Mouse (Mus musculus) intestine, embryonic 16.5 days (tissue): ENCODE measurements around the gene Vasn. TPM values are rescaled to one million over a fixed set of nuclear protein-coding genes. Genes with fewer than 3 reads are reported as not detected.

Experiments
- ATAC-seq: fragments of 200-750 bp; cut with Nextera tagmentation; 2 replicates; pipeline ENCODE4 v1.8.0; 2017; ENCODE audit warnings: moderate TSS enrichment, moderate library complexity
- H3K27ac ChIP-seq: fragments of 300-500 bp; sonication (generic); 2 replicates; pipeline ENCODE4 v1.5.1; 2014; ENCODE audit warnings: mild to moderate bottlenecking, low read length
- H3K27me3 ChIP-seq: fragments of 300-500 bp; sonication (generic); replicated peaks from 2 replicates; pipeline ENCODE4 v1.6.1; 2014; ENCODE audit warnings: low read length, control low read depth, mixed read lengths; ENCODE audit not compliant: control insufficient read depth, insufficient read depth
- H3K36me3 ChIP-seq: fragments of 300-500 bp; sonication (generic); 2 replicates; pipeline ENCODE4 v1.6.1; 2014; ENCODE audit warnings: low read length, control low read depth; ENCODE audit not compliant: control insufficient read depth, insufficient read depth
- H3K4me1 ChIP-seq: fragments of 300-500 bp; sonication (generic); 2 replicates; pipeline ENCODE4 v1.6.1; 2014; ENCODE audit warnings: low read length, control low read depth, mixed read lengths; ENCODE audit not compliant: control insufficient read depth, insufficient read depth
- H3K4me2 ChIP-seq: fragments of 300-500 bp; sonication (generic); 2 replicates; pipeline ENCODE4 v1.6.1; 2014; ENCODE audit warnings: low read depth, low read length, control low read depth
- H3K4me3 ChIP-seq: fragments of 300-500 bp; sonication (generic); 2 replicates; pipeline ENCODE4 v1.5.1; 2014; ENCODE audit warnings: mild to moderate bottlenecking, low read length
- H3K9ac ChIP-seq: fragments of 300-500 bp; sonication (generic); 2 replicates; pipeline ENCODE4 v1.6.1; 2014; ENCODE audit warnings: low read depth, low read length
- H3K9me3 ChIP-seq: fragments of 300-500 bp; sonication (generic); 2 replicates; pipeline ENCODE4 v1.6.1; 2016; ENCODE audit warnings: low read length, control low read depth; ENCODE audit not compliant: control insufficient read depth
- WGBS: fragments of 180-500 bp; shearing (Covaris S2); extraction: QIAGEN DNeasy Blood & Tissue Kit; methylation state at CpG from one replicate; pipeline ENCODE4 v1.1.7; 2014; 5-methylcytosine and 5-hydroxymethylcytosine counted together
- polyA plus RNA-seq: library from polyadenylated mRNA; unstranded; fragments of >200 nt; fragmentation: Nextera tagmentation; extraction: Ambion mirVana; gene quantifications from 2 replicates; pipeline ENCODE4 v1.2.1, GENCODE M21; 2015

Vasn gene
- polyA plus RNA-seq, 1 experiment from 2014 or later: 13.5 TPM

GRCm38 (mm10) chr16:4616829-4617228, 22.9 kb upstream of the Vasn start:
- peaks cover 19% of the 10 kb centered on the region for H3K36me3 ChIP-seq
- no peak overlapping the region for H3K4me2 ChIP-seq
- ATAC-seq: no peak; the same call in 1 of the 2 replicates
- 80% methylated on average over 4 of the region's 4 CpGs for WGBS
- no peak overlapping the region for H3K4me3 ChIP-seq
- peaks cover 8% of the 10 kb centered on the region; the same call in 1 of the 2 replicates for H3K4me1 ChIP-seq
- H3K9me3 ChIP-seq: no peaks in the 10 kb centered on the region
- no peak overlapping the region for H3K9ac ChIP-seq
- no peak overlapping the region; the same call in 1 of the 2 replicates for H3K27ac ChIP-seq
- H3K27me3 ChIP-seq: no peaks in the 10 kb centered on the region

GRCm38 (mm10) chr16:4624074-4624473, 15.7 kb upstream of the Vasn start:
- ATAC-seq: 0 out of 2 replicates have a peak, but pooled peaks have one; percentile 3
- H3K9me3 ChIP-seq: no peaks in the 10 kb centered on the region
- no peaks in the 10 kb centered on the region for H3K27me3 ChIP-seq
- H3K9ac ChIP-seq: peak overlapping the region; percentile 87
- H3K4me3 ChIP-seq: peak overlapping the region; percentile 78
- H3K27ac ChIP-seq: peak overlapping the region; percentile 82
- peaks cover 3% of the 10 kb centered on the region; the same call in 1 of the 2 replicates for H3K36me3 ChIP-seq
- H3K4me1 ChIP-seq: peaks cover 12% of the 10 kb centered on the region
- H3K4me2 ChIP-seq: peak overlapping the region; percentile 81
- WGBS: 11% methylated on average over 9 of the region's 9 CpGs

- Histone ChIP-seq H3K36me3 (0 out of 2 replicates have a peak, but pooled peaks cover 3% of the 10 kb centered on the region), H3K4me2 (peak within 1 kb of the TSS; percentile 81), H3K4me1 (peaks cover 12% of the 10 kb centered on the region), H3K27me3 (no peaks in the 10 kb centered on the region), H3K9me3 (no peaks in the 10 kb centered on the region), H3K4me3 (peak within 1 kb of the TSS; percentile 78), H3K9ac (peak within 1 kb of the TSS; percentile 87), H3K27ac (peak within 1 kb of the TSS; percentile 82)
- WGBS: under 1% methylated on average over 56 of the region's 56 CpGs
- peak; percentile 93 for ATAC-seq
These were observed 15.1 kb upstream of the Vasn start, which contains the start of gene Pam16 for GRCm38 (mm10) chr16:4624481-4625110. TSS of gene Pam16 (minus strand) at chr16:4624988.

GRCm38 (mm10) chr16:4627105-4627504, 12.6 kb upstream of the Vasn start:
- Histone ChIP-seq H3K27ac (no peak overlapping the region), H3K4me2 (no peak overlapping the region), H3K27me3 (no peaks in the 10 kb centered on the region), H3K9ac (no peak overlapping the region), H3K9me3 (no peaks in the 10 kb centered on the region), H3K36me3 (peaks cover 9% of the 10 kb centered on the region; the same call in 1 of the 2 replicates), H3K4me1 (peaks cover 12% of the 10 kb centered on the region), H3K4me3 (no peak overlapping the region)
- ATAC-seq: no peak
- 77% methylated on average over 6 of the region's 6 CpGs for WGBS

- peaks cover under 1% of the 10 kb centered on the region; the same call in 1 of the 2 replicates for H3K4me1 ChIP-seq
- no peak for ATAC-seq
- peaks cover 9% of the 10 kb centered on the region; the same call in 1 of the 2 replicates for H3K36me3 ChIP-seq
- H3K4me2 ChIP-seq: no peak overlapping the region
- WGBS: 90% methylated on average over 9 of the region's 9 CpGs
- H3K4me3 ChIP-seq: no peak overlapping the region
- H3K27ac ChIP-seq: no peak overlapping the region
- no peaks in the 10 kb centered on the region for H3K27me3 ChIP-seq
- no peaks in the 10 kb centered on the region for H3K9me3 ChIP-seq
- H3K9ac ChIP-seq: no peak overlapping the region
These were observed 10.8 kb upstream of the Vasn start for GRCm38 (mm10) chr16:4628898-4629419.

- H3K9ac ChIP-seq: no peak overlapping the region
- no peaks in the 10 kb centered on the region for H3K4me1 ChIP-seq
- H3K9me3 ChIP-seq: no peaks in the 10 kb centered on the region
- H3K27me3 ChIP-seq: no peaks in the 10 kb centered on the region
- peaks cover 9% of the 10 kb centered on the region; the same call in 1 of the 2 replicates for H3K36me3 ChIP-seq
- ATAC-seq: peak; percentile 55
- 26% methylated on average over 6 of the region's 6 CpGs for WGBS
- H3K4me2 ChIP-seq: no peak overlapping the region
- H3K27ac ChIP-seq: no peak overlapping the region
- H3K4me3 ChIP-seq: no peak overlapping the region
These were observed 9.8 kb upstream of the Vasn start for GRCm38 (mm10) chr16:4629950-4630349.

GRCm38 (mm10) chr16:4632050-4632449, 7.7 kb upstream of the Vasn start:
- no peaks in the 10 kb centered on the region for H3K9me3 ChIP-seq
- H3K4me2 ChIP-seq: no peak overlapping the region
- no peak overlapping the region for H3K9ac ChIP-seq
- no peak overlapping the region for H3K4me3 ChIP-seq
- peaks cover 9% of the 10 kb centered on the region; the same call in 1 of the 2 replicates for H3K36me3 ChIP-seq
- ATAC-seq: peak; percentile 43
- H3K4me1 ChIP-seq: no peaks in the 10 kb centered on the region
- 33% methylated on average over 7 of the region's 7 CpGs for WGBS
- no peak overlapping the region for H3K27ac ChIP-seq
- no peaks in the 10 kb centered on the region for H3K27me3 ChIP-seq

GRCm38 (mm10) chr16:4633661-4634060, 6.1 kb upstream of the Vasn start:
- Histone ChIP-seq H3K9ac (no peak overlapping the region), H3K9me3 (no peaks in the 10 kb centered on the region), H3K4me3 (no peak overlapping the region), H3K27me3 (no peaks in the 10 kb centered on the region), H3K36me3 (peaks cover 6% of the 10 kb centered on the region; the same call in 1 of the 2 replicates), H3K27ac (no peak overlapping the region), H3K4me1 (no peaks in the 10 kb centered on the region), H3K4me2 (no peak overlapping the region)
- no peak for ATAC-seq
- WGBS: 93% methylated on average over 3 of the region's 3 CpGs

GRCm38 (mm10) chr16:4634681-4635080, 5.1 kb upstream of the Vasn start:
- Histone ChIP-seq H3K9me3 (no peaks in the 10 kb centered on the region), H3K4me1 (peaks cover 6% of the 10 kb centered on the region), H3K27me3 (no peaks in the 10 kb centered on the region), H3K4me3 (no peak overlapping the region), H3K9ac (no peak overlapping the region), H3K36me3 (peaks cover 6% of the 10 kb centered on the region; the same call in 1 of the 2 replicates), H3K4me2 (no peak overlapping the region), H3K27ac (no peak overlapping the region)
- no peak for ATAC-seq
- WGBS: 86% methylated on average over 9 of the region's 9 CpGs
